Mouse (Mus musculus) forebrain, embryonic 16.5 days (tissue): ENCODE data around the gene Itpkc. TPM values are rescaled to one million over a fixed set of nuclear protein-coding genes. Genes with fewer than 3 reads are reported as not detected.

Source experiments
- ATAC-seq: fragments of 200-750 bp; cut with Nextera tagmentation; 2 replicates; pipeline ENCODE4 v1.8.0; 2017; ENCODE audit warnings: mild to moderate bottlenecking, moderate library complexity
- H3K27ac ChIP-seq: fragments of 300-500 bp; sonication (generic); 2 replicates; pipeline ENCODE4 v1.5.1; 2014; ENCODE audit warnings: low read length, control low read depth
- H3K27me3 ChIP-seq: fragments of 300-500 bp; sonication (generic); replicated peaks from 2 replicates; pipeline ENCODE4 v1.6.1; 2014; ENCODE audit warnings: low read length; ENCODE audit not compliant: control insufficient read depth, insufficient read depth
- H3K36me3 ChIP-seq: fragments of 300-500 bp; sonication (generic); 2 replicates; pipeline ENCODE4 v1.6.1; 2014; ENCODE audit not compliant: control insufficient read depth, insufficient read depth
- H3K4me1 ChIP-seq: fragments of 300-500 bp; sonication (generic); replicated peaks from 2 replicates; pipeline ENCODE4 v1.6.1; 2014; ENCODE audit warnings: low read length; ENCODE audit not compliant: control insufficient read depth, insufficient read depth
- H3K4me2 ChIP-seq: fragments of 300-500 bp; sonication (generic); 2 replicates; pipeline ENCODE4 v1.6.1; 2014; ENCODE audit warnings: mild to moderate bottlenecking, low read length, control low read depth
- H3K4me3 ChIP-seq: fragments of 300-500 bp; sonication (generic); replicated peaks from 2 replicates; pipeline ENCODE4 v1.5.1; 2014; ENCODE audit warnings: mild to moderate bottlenecking, low read length, control low read depth
- H3K9ac ChIP-seq: fragments of 300-500 bp; sonication (generic); replicated peaks from 2 replicates; pipeline ENCODE4 v1.6.1; 2014; ENCODE audit warnings: low read depth, low read length, control low read depth
- H3K9me3 ChIP-seq: fragments of 300-500 bp; sonication (generic); 2 replicates; pipeline ENCODE4 v1.6.1; 2016; ENCODE audit warnings: low read length; ENCODE audit not compliant: control insufficient read depth
- WGBS: fragments of 180-500 bp; shearing (Covaris S2); extraction: QIAGEN DNeasy Blood & Tissue Kit; methylation state at CpG from one replicate; pipeline ENCODE4 v1.1.7; 2014; 5-methylcytosine and 5-hydroxymethylcytosine counted together
- polyA plus RNA-seq: library from polyadenylated mRNA; unstranded; fragments of >200 nt; fragmentation: Nextera tagmentation; extraction: Ambion mirVana; gene quantifications from 2 replicates; pipeline ENCODE4 v1.2.1, GENCODE M21; 2015

The Itpkc gene
- polyA plus RNA-seq, 1 experiment from 2014 or later, result 6.2 TPM

- Histone ChIP-seq H3K9ac (no peak overlapping the region), H3K4me3 (peak overlapping the region; percentile 60; the same call in 1 of the 2 replicates), H3K4me2 (peak overlapping the region; percentile 84), H3K9me3 (no peaks in the 10 kb centered on the region), H3K36me3 (peaks cover 19% of the 10 kb centered on the region), H3K4me1 (peaks cover 40% of the 10 kb centered on the region), H3K27me3 (no peaks in the 10 kb centered on the region), H3K27ac (no peak overlapping the region)
- ATAC-seq, result no peak
- WGBS, result 50% methylated on average over 7 of the region's 7 CpGs
These were observed 32.4 kb upstream of the Itpkc start for GRCm38 (mm10) chr7:27260856-27261255.

GRCm38 (mm10) chr7:27259771-27260170, 31.3 kb upstream of the Itpkc start:
- Histone ChIP-seq H3K9ac (peak overlapping the region; percentile 92), H3K4me2 (peak overlapping the region; percentile 84), H3K4me3 (peak overlapping the region; percentile 60), H3K27me3 (no peaks in the 10 kb centered on the region), H3K9me3 (no peaks in the 10 kb centered on the region), H3K27ac (peak overlapping the region; percentile 94), H3K36me3 (peaks cover 14% of the 10 kb centered on the region), H3K4me1 (peaks cover 40% of the 10 kb centered on the region)
- 0 out of 2 replicates have a peak, but pooled peaks have one; percentile 0 for ATAC-seq
- 12% methylated on average over 5 of the region's 5 CpGs for WGBS

- H3K4me1 ChIP-seq, result peaks cover 40% of the 10 kb centered on the region
- H3K27ac ChIP-seq, result peak overlapping the region; percentile 94
- ATAC-seq, result 0 out of 2 replicates have a peak, but pooled peaks have one; percentile 4
- peak overlapping the region; percentile 84 for H3K4me2 ChIP-seq
- H3K36me3 ChIP-seq, result peaks cover 10% of the 10 kb centered on the region
- H3K4me3 ChIP-seq, result peak overlapping the region; percentile 60
- H3K27me3 ChIP-seq, result no peaks in the 10 kb centered on the region
- no peaks in the 10 kb centered on the region for H3K9me3 ChIP-seq
- WGBS, result 1% methylated on average over 9 of the region's 9 CpGs
- peak overlapping the region; percentile 92 for H3K9ac ChIP-seq
These were observed 30.8 kb upstream of the Itpkc start for GRCm38 (mm10) chr7:27259271-27259721.

GRCm38 (mm10) chr7:27258205-27258899, 29.9 kb upstream of the Itpkc start, which contains the start of gene Numbl:
Gene Numbl, plus strand, starts transcription at chr7:27258433.
- peak; percentile 60 for ATAC-seq
- WGBS, result under 1% methylated on average over 35 of the region's 47 CpGs
- Histone ChIP-seq H3K36me3 (peaks cover 11% of the 10 kb centered on the region), H3K4me3 (peak within 1 kb of the TSS; percentile 60), H3K4me1 (peaks cover 40% of the 10 kb centered on the region), H3K27me3 (no peaks in the 10 kb centered on the region), H3K9ac (peak within 1 kb of the TSS; percentile 92), H3K9me3 (no peaks in the 10 kb centered on the region), H3K4me2 (peak within 1 kb of the TSS; percentile 84), H3K27ac (peak within 1 kb of the TSS; percentile 94)

- peak overlapping the region; percentile 94 for H3K27ac ChIP-seq
- H3K4me2 ChIP-seq, result peak overlapping the region; percentile 84
- H3K4me3 ChIP-seq, result peak overlapping the region; percentile 60
- peaks cover 40% of the 10 kb centered on the region for H3K4me1 ChIP-seq
- H3K36me3 ChIP-seq, result peaks cover 7% of the 10 kb centered on the region
- H3K9me3 ChIP-seq, result no peaks in the 10 kb centered on the region
- WGBS, result 0% methylated on average over 5 of the region's 6 CpGs
- H3K27me3 ChIP-seq, result no peaks in the 10 kb centered on the region
- no peak overlapping the region for H3K9ac ChIP-seq
- ATAC-seq, result peak; percentile 29
These were observed 29.4 kb upstream of the Itpkc start for GRCm38 (mm10) chr7:27257852-27258204.

- peaks cover 6% of the 10 kb centered on the region for H3K36me3 ChIP-seq
- H3K9me3 ChIP-seq, result no peaks in the 10 kb centered on the region
- 0 out of 2 replicates have a peak overlapping the region, but pooled peaks have one; percentile 15 for H3K9ac ChIP-seq
- H3K27me3 ChIP-seq, result no peaks in the 10 kb centered on the region
- ATAC-seq, result peak; percentile 41
- H3K4me1 ChIP-seq, result peaks cover 40% of the 10 kb centered on the region
- H3K4me3 ChIP-seq, result peak overlapping the region; percentile 16
- peak overlapping the region; percentile 94 for H3K27ac ChIP-seq
- WGBS, result 5% methylated on average over 26 of the region's 27 CpGs
- peak overlapping the region; percentile 84 for H3K4me2 ChIP-seq
These were observed 28.8 kb upstream of the Itpkc start for GRCm38 (mm10) chr7:27257046-27257851.

- Histone ChIP-seq H3K27me3 (no peaks in the 10 kb centered on the region), H3K9ac (no peak overlapping the region), H3K27ac (no peak overlapping the region), H3K36me3 (peaks cover 5% of the 10 kb centered on the region), H3K4me2 (no peak overlapping the region), H3K4me1 (peaks cover 26% of the 10 kb centered on the region), H3K9me3 (no peaks in the 10 kb centered on the region), H3K4me3 (no peak overlapping the region)
- 81% methylated on average over 3 of the region's 3 CpGs for WGBS
- ATAC-seq, result no peak
These were observed 27.3 kb upstream of the Itpkc start for GRCm38 (mm10) chr7:27255721-27256120.

GRCm38 (mm10) chr7:27251946-27252345, 23.5 kb upstream of the Itpkc start:
- Histone ChIP-seq H3K9ac (no peak overlapping the region), H3K27ac (no peak overlapping the region), H3K9me3 (no peaks in the 10 kb centered on the region), H3K27me3 (no peaks in the 10 kb centered on the region), H3K4me2 (no peak overlapping the region), H3K36me3 (peaks cover 6% of the 10 kb centered on the region), H3K4me3 (no peak overlapping the region), H3K4me1 (peaks cover 2% of the 10 kb centered on the region)
- ATAC-seq, result no peak
- WGBS, result 87% methylated on average over 6 of the region's 6 CpGs

GRCm38 (mm10) chr7:27249928-27250327, 21.5 kb upstream of the Itpkc start:
- WGBS, result 82% methylated on average over 5 of the region's 5 CpGs
- H3K4me2 ChIP-seq, result no peak overlapping the region
- no peaks in the 10 kb centered on the region for H3K9me3 ChIP-seq
- H3K4me1 ChIP-seq, result no peaks in the 10 kb centered on the region
- H3K36me3 ChIP-seq, result peaks cover 15% of the 10 kb centered on the region
- no peaks in the 10 kb centered on the region for H3K27me3 ChIP-seq
- ATAC-seq, result no peak
- H3K4me3 ChIP-seq, result no peak overlapping the region
- H3K9ac ChIP-seq, result 0 out of 2 replicates have a peak overlapping the region, but pooled peaks have one; percentile 11
- H3K27ac ChIP-seq, result no peak overlapping the region
